Mouse (Mus musculus): ENCODE measurements around the gene Ifi211.
"Not testable (repeated sequence)": the region's sequence is repeated elsewhere in the genome, so short reads cannot be mapped to it uniquely, and the experiment has no call there.

GRCm38 (mm10) chr1:173889741-173890140 is 23.1 kb downstream of the Ifi211 start:
- TF ChIP-seq CTCF (conservative IDR thresholded peaks at IDR 0.05; ENCODE audit: insufficient read depth, insufficient read length, low read depth, low read length); POLR2A (IDR thresholded peaks at IDR 0.05; ENCODE audit: low read depth, low read length): not testable (repeated sequence)
